Mouse (Mus musculus): ENCODE data around the gene Nsun2. TPM values are rescaled to one million over a fixed set of nuclear protein-coding genes. Genes with fewer than 3 reads are reported as not detected.
A peak's percentile ranks its signal among the peaks of the same experiment; 100 is the strongest.
"Not testable (repeated sequence)": the region's sequence is repeated elsewhere in the genome, so short reads cannot be mapped to it uniquely, and the experiment has no call there.

Nsun2 gene
- polyA plus RNA-seq, 1 experiment from 2014 or later = 126 TPM

GRCm38 (mm10) chr13:69586337-69586736 is 52.8 kb downstream of the Nsun2 start:
- no peak for DNase-seq (ENCODE audit: low spot score)

GRCm38 (mm10) chr13:69587849-69588248 is 54.3 kb downstream of the Nsun2 start:
- no peak for DNase-seq (ENCODE audit: low spot score)

- DNase-seq (ENCODE audit: low spot score) = no peak
Observed at GRCm38 (mm10) chr13:69588263-69588662, 54.7 kb downstream of the Nsun2 start.

- DNase-seq (ENCODE audit: low spot score) = no peak
Observed at GRCm38 (mm10) chr13:69591338-69591737, 57.8 kb downstream of the Nsun2 start.

GRCm38 (mm10) chr13:69592226-69592625 is 58.7 kb downstream of the Nsun2 start:
- DNase-seq (ENCODE audit: low spot score) = no peak

GRCm38 (mm10) chr13:69593453-69593852 is 59.9 kb downstream of the Nsun2 start:
- DNase-seq (ENCODE audit: low spot score) = no peak

GRCm38 (mm10) chr13:69594577-69595256 is 61.2 kb downstream of the Nsun2 start:
- DNase-seq (ENCODE audit: low spot score) = no peak

- DNase-seq (ENCODE audit: low spot score) = no peak
Observed at GRCm38 (mm10) chr13:69595911-69596310, 62.4 kb downstream of the Nsun2 start.

GRCm38 (mm10) chr13:69596515-69596914 is 63.0 kb downstream of the Nsun2 start:
- DNase-seq (ENCODE audit: low spot score) = no peak

- DNase-seq (ENCODE audit: low spot score) = no peak
Observed at GRCm38 (mm10) chr13:69598867-69599266, 65.3 kb downstream of the Nsun2 start.

GRCm38 (mm10) chr13:69600863-69601262 is 67.3 kb downstream of the Nsun2 start:
- not testable (repeated sequence) for DNase-seq (ENCODE audit: low spot score)

- no peak for DNase-seq (ENCODE audit: low spot score)
Observed at GRCm38 (mm10) chr13:69601321-69601720, 67.8 kb downstream of the Nsun2 start.

- no peak for DNase-seq (ENCODE audit: low spot score)
Observed at GRCm38 (mm10) chr13:69604670-69605069, 71.1 kb downstream of the Nsun2 start.

- DNase-seq (ENCODE audit: low spot score) = no peak
Observed at GRCm38 (mm10) chr13:69608734-69609133, 75.2 kb downstream of the Nsun2 start.

- DNase-seq (ENCODE audit: low spot score) = peak; percentile 3
Observed at GRCm38 (mm10) chr13:69610751-69611397, 77.3 kb downstream of the Nsun2 start.

GRCm38 (mm10) chr13:69611398-69612174 is 78.0 kb downstream of the Nsun2 start, which contains the start of gene Srd5a1:
TSS of gene Srd5a1 (minus strand) at chr13:69611442.
- DNase-seq (ENCODE audit: low spot score) = peak; percentile 100

GRCm38 (mm10) chr13:69612175-69612544 is 78.6 kb downstream of the Nsun2 start:
- no peak for DNase-seq (ENCODE audit: low spot score)

- no peak for DNase-seq (ENCODE audit: low spot score)
Observed at GRCm38 (mm10) chr13:69616716-69617115, 83.2 kb downstream of the Nsun2 start.

- DNase-seq (ENCODE audit: low spot score) = no peak
Observed at GRCm38 (mm10) chr13:69623843-69624242, 90.3 kb downstream of the Nsun2 start.

GRCm38 (mm10) chr13:69624510-69624909 is 91.0 kb downstream of the Nsun2 start:
- DNase-seq (ENCODE audit: low spot score) = no peak

GRCm38 (mm10) chr13:69627941-69628340 is 94.4 kb downstream of the Nsun2 start:
- no peak for DNase-seq (ENCODE audit: low spot score)

- DNase-seq (ENCODE audit: low spot score) = no peak
Observed at GRCm38 (mm10) chr13:69630576-69630975, 97.0 kb downstream of the Nsun2 start.
